Mouse (Mus musculus): ENCODE results near the gene Robo2.
A peak's percentile ranks its signal among the peaks of the same experiment; 100 is the strongest.

Robo2 gene

DNA sequence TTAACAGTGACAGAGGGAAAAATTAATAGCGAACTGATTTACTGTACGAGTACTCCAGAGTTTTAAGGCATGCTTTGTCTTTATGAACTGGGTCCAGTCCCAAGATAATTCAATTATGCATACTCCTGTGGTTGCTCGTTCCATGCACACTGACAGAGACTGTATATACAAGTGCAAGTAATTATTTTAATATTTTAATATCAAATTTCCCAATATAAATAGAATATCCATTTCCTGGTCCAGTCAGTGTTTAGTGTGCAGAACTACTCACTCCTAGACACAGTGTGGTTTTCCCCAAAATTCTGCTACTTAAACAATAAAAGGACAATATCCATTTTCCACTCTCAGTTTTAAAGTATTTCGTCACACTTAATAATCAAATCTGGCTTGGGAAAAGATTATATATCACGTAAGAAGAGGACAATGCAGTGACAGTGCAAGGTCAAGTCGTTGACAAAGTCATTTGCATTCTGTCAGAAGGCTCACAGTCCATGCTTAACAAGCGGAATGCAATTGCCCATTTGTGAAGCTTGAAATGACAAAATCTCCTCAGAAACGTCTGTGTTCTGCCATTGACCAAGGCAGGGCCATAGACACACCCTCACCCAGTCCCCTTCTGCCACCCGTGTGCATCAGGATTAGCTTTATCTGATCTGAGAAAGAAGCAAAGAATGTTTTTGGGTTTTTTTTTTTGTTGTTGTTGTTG is 89.8 kb downstream of the Robo2 start:
- peak; percentile 46 for DNase-seq

DNA sequence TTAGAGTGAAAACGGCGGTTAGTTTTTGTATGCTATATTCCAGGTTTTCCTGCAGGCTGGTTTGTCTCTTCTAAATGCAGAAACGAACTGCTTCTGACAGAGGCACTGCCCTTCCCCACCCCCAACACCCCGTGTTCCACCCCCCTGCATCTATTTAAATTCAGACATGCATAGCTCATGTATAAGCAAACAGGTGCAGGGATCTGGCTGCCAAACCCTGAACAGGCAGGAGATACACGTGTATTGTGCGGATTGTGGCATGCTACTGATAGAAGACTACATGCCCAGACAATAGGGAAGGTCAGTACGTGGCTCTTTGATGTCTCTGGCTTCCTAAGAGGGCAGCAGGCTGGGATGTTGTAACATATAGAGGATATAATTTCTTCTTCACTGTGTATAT is 95.5 kb downstream of the Robo2 start:
- DNase-seq = peak; percentile 14

DNA sequence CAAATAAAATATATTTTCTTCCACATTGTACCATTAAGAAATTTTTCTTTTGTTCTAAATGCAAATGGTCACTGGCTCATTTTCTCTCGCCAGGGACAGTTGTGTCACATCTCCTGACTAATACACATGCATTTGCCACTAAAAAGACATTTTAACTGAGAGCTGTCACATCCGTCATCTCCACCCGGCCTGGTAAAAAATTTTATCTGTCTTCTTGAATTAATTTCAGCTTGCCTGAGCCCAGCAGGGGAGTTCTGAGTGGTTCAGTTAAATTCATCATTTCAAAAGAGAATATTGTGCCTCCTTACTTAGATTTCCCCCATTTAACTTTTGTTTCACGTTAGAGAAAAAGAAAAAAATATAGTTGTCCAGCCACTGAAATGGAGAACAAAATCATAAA is 98.4 kb downstream of the Robo2 start:
- DNase-seq = peak; percentile 9

DNA sequence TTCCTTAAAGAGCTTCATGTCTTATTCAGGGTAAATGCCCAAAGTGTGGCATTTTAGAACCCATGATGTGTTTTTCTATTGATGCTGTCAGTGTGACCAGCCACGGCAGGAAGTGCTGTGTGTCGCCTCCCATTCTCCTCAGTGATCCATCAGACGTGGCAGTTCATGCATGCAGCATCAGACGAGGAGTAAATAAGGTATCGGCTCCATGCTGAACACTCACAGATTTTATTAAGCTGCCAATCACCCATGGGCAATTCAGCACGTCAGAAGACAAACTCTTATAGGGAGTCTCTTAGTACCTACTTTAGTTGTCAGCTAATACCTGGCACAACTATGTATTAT is 104.1 kb downstream of the Robo2 start:
- DNase-seq = no peak

DNA sequence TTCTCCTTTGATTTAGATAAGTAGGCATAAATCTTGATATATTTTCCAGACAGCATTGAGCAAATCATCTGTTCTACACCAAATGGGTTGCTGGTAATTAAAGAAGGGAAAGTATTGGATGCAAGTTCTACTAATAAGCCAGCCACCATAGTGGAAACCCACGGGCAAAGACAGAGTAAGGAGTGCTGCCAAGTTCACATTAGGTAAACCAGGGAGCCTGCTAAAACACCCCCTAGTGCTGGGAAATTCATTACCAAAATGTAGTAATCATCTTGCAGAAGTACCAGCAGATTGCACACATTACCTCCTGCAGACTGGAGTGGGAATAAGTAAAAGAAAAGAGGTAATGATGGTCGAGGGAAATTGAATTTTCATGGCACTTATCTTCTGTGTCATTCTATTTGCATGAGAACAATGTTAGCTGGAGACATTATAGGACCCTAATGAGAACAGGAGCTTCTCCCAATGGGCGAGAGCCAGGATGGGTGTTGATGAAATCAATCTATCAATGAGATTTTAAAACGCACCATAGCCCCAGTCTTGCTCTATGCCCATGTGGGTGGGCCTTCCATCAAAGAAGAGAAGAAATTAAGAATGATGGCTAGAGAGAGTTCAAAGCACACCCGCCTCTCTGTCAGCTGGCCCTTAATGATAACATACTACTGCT is 104.6 kb downstream of the Robo2 start:
- DNase-seq = no peak

DNA sequence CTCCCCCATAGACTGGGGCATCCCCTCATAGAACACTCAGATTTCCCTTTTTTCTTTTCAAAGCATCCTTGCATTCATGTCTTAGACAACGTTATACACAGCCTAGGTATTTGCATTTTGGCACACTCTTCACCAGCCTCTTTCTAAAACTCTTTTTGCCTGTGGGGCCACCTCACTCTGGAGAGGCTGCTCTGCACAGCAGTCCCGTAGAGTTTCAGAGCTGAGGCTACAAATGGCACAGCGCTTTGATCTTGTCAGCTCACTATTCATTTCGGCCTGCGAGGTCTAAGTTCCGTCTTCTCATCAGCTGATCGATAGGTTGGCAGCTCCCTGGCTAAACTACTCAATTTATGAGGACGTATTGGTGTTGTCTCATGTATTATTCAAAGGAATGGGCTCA is 123.7 kb downstream of the Robo2 start:
- DNase-seq = no peak

DNA sequence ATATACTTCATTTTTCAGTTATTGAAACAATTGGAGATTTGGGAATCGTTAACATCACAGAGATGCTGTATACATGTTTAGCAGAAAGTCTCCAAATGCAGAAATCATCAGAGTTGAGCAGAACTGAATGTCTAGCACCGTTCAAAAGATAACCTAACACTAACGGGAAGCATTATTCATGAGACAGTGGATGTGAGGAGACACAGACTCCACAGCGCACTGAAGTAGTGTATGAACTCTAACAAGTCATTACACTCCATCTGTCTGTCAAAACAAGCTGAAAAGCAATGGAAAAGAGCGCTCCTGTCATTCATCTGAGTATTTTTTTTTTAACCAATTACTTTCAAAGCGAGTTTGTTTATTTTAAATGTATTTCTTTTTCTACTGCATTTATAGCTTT is 129.1 kb downstream of the Robo2 start:
- no peak for DNase-seq

DNA sequence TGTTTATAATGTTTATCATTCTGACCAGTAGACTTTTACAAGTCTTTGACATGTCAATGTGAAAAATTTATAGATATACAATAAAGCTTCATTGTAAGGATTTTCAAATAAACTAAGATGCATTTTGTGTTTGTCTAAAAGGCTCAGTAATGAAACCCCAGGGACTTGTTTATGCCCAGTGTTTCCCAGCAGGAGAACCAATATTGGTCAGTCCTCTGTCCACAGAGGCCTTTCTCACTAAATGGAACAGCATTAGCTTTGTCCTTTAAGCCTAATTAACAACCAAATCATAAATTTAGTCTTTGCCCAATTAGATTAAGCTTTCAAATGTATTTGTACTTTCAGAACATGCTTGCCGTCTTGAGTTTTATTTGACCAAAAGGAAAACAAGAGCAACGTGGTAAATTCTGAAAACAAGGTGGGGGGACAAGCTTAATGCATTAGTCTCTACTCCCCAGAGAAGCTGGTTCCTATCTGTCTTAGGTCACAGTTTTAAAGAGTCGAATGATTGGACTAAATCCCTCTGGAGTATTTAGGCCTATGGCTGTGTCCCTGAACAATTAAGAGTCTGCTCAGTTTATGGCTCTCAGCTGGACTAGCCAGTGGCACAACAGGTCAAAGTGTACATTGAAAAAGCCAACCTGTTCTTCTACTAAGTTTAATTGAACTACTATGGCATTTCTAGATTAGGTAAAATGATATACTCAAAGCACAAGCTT is 134.6 kb downstream of the Robo2 start:
- DNase-seq = no peak

DNA sequence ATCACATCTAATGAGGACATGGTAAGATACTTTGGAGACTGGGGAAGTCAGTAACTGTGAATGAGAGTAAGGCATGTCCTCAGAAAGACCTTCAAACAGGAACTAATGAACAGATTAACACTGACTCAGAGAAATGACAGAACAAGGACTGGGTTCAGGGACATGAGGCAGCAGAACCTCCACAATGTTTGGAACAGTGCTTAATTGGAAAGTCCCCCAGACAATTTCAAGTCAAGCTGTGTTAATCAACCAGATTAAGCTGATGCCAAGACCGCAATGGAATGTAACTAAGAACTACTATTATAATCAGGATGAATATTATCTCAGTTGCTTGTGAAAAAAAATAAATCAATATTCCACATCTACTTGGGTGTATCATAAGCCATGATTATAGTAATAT is 137.0 kb downstream of the Robo2 start:
- DNase-seq = no peak

DNA sequence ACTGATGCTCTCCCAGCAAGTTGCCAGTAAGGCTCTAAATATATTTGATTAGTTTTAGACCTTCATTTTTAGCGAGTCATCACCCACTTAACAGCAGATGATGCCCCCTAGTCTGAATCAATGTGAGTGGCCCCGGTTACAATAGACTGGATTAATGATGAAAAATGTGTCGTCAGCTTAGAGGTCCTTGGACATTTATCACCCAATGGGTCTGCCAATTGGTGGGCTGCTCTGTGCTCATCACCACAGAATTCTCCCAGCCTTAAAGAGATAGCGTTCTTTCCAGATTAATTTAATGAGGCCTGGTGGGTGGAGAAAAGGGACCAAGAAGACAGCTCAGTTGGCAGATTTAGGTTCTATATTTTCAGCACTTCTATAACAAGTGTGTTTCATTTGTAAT is 138.6 kb downstream of the Robo2 start:
- DNase-seq = no peak

DNA sequence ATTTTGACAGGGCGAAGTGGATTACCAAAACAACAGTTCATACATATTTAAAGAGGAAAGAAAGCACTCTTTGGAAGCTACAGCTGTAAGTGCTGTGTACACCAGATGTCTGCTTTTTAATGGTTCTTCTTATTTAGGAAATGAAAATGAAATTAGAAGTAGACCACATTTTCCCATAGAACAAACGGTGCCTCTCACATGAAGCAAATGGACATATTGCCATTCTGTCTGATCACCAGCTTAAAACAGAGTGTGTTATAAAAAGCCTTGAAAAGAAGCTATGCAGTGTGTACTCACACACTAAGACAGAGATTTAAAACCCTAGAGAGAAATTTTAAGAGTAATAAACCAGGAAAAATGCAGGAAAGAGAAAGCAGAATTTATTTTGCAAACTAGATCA is 153.4 kb downstream of the Robo2 start:
- no peak for DNase-seq

DNA sequence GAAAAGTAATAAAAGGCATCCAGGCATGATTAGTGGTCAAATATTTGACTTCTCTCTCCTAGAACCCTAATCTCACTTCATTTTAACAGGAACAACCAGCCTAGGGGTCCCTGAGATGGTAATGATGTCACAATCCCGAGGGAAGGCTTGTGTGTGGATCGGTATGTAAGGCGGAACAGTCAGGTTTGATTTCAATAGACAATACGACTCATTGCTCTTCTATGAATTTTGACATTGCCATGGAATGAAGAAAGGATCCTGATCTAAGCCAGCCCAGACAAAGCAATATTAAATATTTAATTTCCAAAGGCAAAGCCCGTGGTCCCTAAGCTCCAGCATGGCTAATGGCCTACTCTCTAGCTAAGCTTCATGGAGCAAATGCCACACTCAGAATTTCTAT is 167.2 kb downstream of the Robo2 start:
- no peak for DNase-seq

DNA sequence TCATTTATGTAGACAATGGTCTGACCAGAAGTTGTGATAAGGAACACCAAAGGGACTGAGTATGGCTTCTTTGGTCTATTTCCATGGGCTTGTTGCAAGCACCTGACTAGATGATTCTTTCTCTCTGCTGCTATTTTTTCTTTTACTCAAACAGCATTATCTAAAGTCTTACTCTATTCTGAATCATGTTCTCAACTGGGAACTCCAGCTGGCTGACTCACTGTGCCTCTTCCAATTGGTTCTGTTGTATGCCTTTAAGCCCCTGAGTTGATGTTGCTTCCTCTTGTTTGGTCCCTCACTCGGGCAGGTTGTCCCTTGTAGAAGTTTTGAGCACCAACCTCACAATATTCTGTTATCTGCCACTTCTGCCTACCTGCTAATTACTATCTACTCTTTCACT is 170.1 kb downstream of the Robo2 start:
- no peak for DNase-seq

DNA sequence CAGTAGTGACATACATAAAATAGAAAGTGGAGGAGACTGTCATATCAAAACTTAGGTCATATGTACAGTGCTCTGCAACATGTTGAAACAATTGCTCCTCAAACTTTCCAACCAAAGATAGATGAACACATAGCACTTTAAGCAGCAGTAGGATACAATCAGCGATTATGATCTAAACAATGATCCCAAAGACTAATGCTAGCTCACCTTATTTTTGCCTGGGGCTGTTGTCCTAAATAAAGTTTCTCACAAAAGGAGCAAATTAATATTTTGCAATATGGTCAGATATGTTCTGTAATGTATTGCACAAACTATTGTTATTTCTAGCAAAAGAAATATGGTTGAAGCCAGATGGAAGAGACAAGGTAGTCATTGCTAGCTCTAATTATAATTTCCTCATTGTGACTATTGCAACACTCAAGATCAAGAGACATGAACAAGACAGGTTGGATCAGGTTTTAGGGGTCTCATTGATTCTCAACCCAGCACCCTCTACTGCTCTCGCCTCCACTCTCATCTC is 174.2 kb downstream of the Robo2 start:
- no peak for DNase-seq

DNA sequence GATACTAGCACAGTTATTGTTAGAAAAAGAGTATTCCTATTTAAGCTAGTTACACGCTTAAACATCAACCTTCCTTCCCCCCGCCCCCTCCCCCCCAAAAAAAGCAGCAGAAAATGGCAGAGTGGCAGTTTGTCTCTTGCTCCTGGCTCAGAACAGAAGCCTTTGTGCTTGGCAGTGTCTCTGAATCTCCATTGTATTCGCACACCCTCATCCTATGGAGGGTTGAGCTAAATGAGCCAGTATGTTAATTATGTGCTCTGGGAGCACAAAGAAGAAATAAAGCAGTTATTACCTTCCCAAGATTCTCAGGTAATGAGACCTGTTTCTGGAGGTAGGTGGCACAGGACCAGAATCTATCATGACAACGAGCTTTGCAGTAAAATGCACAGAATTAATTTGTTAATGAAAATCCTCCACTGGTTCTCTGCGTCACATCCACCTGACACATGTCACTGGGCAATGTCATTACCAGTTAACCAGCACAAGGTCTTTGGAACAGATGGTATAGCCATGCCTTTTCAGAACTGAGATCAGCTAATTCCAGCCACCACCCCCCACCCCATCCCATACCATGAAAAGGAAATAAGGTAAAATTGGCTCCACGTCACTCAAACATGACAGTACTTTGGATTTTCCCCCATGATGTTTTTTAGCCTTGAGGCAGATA is 177.1 kb downstream of the Robo2 start:
- no peak for DNase-seq

DNA sequence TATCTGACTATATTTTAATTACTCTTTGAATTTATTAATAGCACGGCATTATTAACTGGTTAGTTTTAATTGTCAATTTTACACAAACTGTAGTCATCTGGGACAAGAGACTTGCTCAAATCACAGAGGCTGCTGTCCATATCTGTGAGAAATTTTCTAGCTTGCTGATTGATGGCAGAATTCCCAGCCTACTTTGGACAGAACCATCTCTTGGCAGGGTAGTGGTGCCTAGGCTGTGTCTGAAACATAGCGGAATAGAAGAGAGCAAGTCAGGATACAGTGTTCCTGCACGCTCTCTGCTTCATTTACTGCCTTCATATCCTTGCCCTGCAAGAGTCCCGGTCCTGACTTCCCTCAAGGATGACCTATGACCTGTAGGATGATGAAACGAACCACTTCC is 178.0 kb downstream of the Robo2 start:
- DNase-seq = no peak

DNA sequence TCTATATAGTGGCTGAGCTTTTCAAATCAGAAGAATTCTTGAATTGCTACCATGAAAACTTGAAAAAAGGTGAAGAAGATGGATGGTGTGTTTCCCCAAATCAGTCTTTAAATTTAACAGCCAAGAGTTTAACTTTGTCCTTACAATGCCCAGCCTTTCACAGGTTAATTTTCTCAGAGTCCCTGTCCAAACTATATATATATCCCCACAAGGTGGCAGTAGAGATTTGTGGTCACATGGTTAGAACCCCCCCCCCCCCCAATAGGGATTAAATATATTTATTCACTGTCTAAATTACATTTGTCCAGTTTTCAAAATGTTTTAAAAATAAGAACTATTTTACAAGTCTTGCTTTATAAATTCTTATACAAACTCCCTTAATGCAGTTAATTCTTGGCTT is 184.3 kb downstream of the Robo2 start:
- DNase-seq = peak; percentile 67

DNA sequence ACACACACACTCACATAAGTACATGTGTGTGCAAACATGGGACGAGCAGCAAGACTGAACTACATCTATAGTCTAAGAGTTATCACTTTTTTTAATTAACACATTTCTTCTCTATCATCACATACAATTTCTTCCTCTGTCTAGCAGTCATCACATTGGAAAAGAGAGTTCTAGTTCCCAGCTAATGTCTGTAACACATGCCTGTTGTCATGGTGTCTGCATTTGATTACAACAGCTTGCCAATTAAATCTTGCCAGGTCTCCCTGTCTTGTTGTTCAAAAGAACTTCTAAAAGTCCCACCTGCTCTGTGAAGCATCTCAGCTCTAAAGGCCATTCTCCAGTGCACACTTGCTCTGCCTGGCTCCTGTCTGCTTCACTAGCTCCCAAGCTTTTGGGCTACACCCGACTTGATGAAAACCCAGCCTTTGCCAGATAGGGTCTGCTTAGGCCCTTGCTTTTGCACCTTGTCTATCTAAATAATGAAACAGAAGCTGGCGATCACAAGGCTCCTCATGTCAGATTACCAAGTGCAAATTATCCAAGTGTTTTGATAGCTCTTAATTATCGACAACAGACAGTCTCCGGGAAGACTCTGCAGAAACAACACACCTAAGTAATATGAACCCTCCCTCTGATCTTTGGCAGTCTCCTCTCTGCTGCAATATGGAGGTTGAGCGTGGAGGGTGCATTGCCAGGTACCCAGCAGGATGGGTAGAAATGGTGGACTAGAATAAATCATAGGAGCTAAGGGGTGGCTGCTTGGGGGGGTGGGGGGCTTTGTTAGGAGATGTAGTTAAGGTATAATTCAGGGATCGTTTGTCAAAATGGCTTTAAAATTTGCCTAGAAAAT is 186.0 kb downstream of the Robo2 start:
- no peak for DNase-seq

DNA sequence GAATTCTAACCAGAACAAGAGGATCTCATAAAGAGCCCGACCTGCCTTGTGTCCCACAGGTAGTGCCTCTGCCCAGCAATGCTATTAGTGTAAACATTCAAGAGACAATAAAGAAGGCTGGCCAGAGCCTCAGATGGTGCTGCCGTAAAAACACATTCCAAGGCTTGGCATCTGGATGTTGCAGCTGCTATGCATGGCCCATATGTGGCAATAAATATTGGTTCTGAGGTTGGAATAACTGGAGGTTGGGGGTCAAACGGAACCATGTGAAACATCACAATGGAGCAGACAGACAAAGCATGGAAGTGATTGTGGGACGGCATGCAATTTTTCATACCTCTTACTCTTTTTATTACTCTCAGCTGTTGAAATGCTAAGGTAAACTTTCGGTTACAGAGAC is 189.1 kb downstream of the Robo2 start:
- DNase-seq = peak; percentile 46

DNA sequence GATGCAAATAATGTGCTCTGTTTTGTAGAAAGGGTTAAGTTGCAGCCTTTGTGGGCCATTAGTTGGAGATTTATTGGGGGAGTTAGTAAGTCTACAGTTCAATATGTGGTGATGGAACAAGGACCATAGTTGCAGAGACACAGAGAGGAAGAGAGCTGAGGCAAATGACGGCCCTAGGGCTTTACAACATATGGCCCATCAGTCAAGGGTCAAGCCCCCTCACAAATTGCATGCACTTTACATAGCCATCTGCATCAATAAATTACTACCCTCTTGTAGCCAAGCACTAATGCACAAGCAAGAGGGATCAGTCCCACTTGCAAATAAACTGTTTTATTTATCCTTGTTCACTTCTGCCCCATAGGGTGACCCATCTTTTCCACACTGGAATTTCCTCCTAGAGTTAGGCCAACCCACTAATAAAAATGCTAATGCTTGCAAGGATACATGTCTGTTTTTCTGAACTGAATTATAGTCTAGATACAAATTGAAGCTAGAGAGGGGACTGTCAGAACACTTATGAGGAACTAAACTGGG is 194.7 kb downstream of the Robo2 start:
- DNase-seq = peak; percentile 59

DNA sequence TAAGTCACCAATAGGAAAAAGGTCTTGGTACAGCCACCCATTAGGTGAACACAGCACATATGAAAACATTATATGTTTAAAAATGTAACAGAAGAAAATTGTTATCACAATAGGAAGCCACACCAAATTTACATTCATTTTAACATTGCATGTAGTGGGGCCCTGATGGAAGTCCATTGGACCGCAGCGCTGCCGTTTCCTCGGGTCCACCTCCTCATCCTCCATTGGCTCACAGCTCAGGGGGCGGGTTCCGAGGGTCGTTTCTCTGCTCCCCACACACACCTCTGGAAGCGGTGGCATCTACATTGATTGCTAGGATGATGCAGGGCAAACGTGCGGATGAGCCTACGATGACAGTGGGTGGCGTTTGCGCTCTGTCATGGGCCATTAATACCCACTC is 195.8 kb downstream of the Robo2 start:
- no peak for DNase-seq

DNA sequence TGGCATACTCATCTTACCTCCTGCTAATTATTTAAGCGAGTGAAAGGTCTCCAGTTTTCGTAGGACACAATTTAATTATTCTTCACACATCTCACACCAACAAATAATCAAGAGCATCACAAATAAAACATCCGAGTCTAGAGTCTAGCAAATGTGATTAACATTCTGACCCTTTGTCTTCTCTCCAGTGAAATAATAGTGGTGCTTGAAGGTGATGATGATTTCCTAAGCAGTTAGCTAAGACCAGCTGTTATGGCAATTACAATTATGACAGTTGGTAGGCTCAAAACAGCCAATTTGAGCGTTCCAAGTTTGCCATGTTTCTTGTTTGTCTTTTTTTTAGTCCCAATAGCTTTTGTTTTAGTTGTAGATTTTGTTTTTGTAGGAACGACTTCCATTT is 210.9 kb downstream of the Robo2 start:
- no peak for DNase-seq

Measured in embryo, embryonic 11 days (tissue).